Mouse (Mus musculus): Measurements from ENCODE around the gene Ipo11.

GRCm38 (mm10) chr13:106961496-106961895 lies 24.7 kb upstream of the Ipo11 start:
- no peak for TF ChIP-seq CTCF (IDR thresholded peaks at IDR 0.05; ENCODE audit: low read depth, low read length)
- TF ChIP-seq POLR2A (IDR thresholded peaks at IDR 0.05; ENCODE audit: extremely low read depth, insufficient read depth, low read length): no peak
